Mouse (Mus musculus) stomach, embryonic 16.5 days (tissue): Measurements from ENCODE around the gene Rnf185. TPM values are rescaled to one million over a fixed set of nuclear protein-coding genes. Genes with fewer than 3 reads are reported as not detected.

Experiments used
- ATAC-seq: fragments of 200-750 bp; cut with Nextera tagmentation; 2 replicates; pipeline ENCODE4 v1.8.0; 2017; ENCODE audit warnings: moderate number of reproducible peaks, moderate TSS enrichment; ENCODE audit not compliant: insufficient read depth, low FRiP score
- H3K27ac ChIP-seq: fragments of 300-500 bp; sonication (generic); 2 replicates; pipeline ENCODE4 v1.5.1; 2014; ENCODE audit warnings: low read length
- H3K27me3 ChIP-seq: fragments of 300-500 bp; sonication (generic); 2 replicates; pipeline ENCODE4 v1.6.1; 2014; ENCODE audit warnings: low read length, control low read depth, mixed read lengths; ENCODE audit not compliant: control insufficient read depth, insufficient read depth
- H3K36me3 ChIP-seq: fragments of 300-500 bp; sonication (generic); 2 replicates; pipeline ENCODE4 v1.6.1; 2014; ENCODE audit warnings: low read length; ENCODE audit not compliant: control insufficient read depth, insufficient read depth
- H3K4me1 ChIP-seq: fragments of 300-500 bp; sonication (generic); 2 replicates; pipeline ENCODE4 v1.6.1; 2014; ENCODE audit warnings: low read length, control low read depth, mixed read lengths; ENCODE audit not compliant: control insufficient read depth, insufficient read depth
- H3K4me2 ChIP-seq: fragments of 300-500 bp; sonication (generic); 2 replicates; pipeline ENCODE4 v1.6.1; 2014; ENCODE audit warnings: low read depth, low read length, mixed read lengths
- H3K4me3 ChIP-seq: fragments of 300-500 bp; sonication (generic); replicated peaks from 2 replicates; pipeline ENCODE4 v1.5.1; 2014; ENCODE audit warnings: mild to moderate bottlenecking, low read length
- H3K9ac ChIP-seq: fragments of 300-500 bp; sonication (generic); 2 replicates; pipeline ENCODE4 v1.6.1; 2014; ENCODE audit warnings: low read length
- H3K9me3 ChIP-seq: fragments of 300-500 bp; sonication (generic); replicated peaks from 2 replicates; pipeline ENCODE4 v1.6.1; 2016; ENCODE audit warnings: low read length, control low read depth; ENCODE audit not compliant: control insufficient read depth
- WGBS: fragments of 180-500 bp; shearing (Covaris S2); extraction: QIAGEN DNeasy Blood & Tissue Kit; methylation state at CpG from one replicate; pipeline ENCODE4 v1.1.7; 2014; 5-methylcytosine and 5-hydroxymethylcytosine counted together
- polyA plus RNA-seq: library from polyadenylated mRNA; unstranded; fragments of >200 nt; fragmentation: Nextera tagmentation; extraction: Ambion mirVana; gene quantifications from 2 replicates; pipeline ENCODE4 v1.2.1, GENCODE M21; 2015

Rnf185 gene
- polyA plus RNA-seq, 1 experiment from 2014 or later: 30.7 TPM

DNA sequence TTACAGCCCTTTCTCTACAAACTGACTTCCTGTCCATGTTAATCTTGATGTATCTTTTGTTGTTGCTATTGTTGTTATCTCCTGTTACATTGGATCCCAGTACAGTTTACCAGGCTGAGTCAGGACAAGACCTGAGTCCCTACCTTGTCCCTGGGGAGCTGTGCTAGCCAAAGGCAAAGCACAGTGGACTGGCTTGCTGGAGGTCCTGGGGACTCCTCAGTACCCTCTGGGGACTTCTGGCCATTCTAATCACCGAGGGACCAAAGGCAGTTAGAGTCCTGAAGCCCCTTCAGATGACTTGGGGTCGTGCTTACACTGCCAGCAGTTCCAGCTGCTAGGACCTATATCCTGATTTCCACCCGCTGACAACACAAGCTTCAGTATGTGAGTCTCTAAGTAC lies 2.3 kb upstream of the Rnf185 start:
- Histone ChIP-seq H3K9ac (no peak overlapping the region), H3K27me3 (no peaks in the 10 kb centered on the region), H3K27ac (no peak overlapping the region), H3K9me3 (no peaks in the 10 kb centered on the region), H3K36me3 (no peaks in the 10 kb centered on the region), H3K4me3 (no peak overlapping the region), H3K4me2 (no peak overlapping the region), H3K4me1 (peaks cover 11% of the 10 kb centered on the region)
- ATAC-seq: no peak
- 94% methylated on average over 3 of the region's 3 CpGs for WGBS

DNA sequence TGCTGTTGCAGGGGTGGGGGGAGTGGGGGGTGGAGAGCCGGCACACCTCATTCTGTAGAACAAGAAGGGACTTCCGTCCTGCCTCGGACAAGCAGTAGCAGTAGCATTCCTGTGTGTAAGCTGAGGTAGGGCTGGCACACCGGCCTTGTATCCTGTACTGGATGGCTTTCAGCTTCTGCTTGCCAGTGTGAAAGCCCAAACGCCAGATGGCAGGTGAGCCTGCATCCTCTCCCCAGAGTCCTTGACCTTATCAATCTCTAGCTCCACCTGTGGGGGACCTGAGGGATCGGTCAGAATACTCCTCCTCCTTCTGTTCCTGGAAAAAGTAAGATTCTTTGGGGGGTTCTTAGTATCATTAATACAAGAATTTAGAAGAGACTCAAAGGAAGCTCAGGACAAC lies 1.3 kb upstream of the Rnf185 start:
- H3K27me3 ChIP-seq: no peaks in the 10 kb centered on the region
- H3K9ac ChIP-seq: peak overlapping the region; percentile 42
- ATAC-seq: no peak
- no peak overlapping the region for H3K27ac ChIP-seq
- peak overlapping the region; percentile 92 for H3K4me3 ChIP-seq
- 57% methylated on average over 6 of the region's 6 CpGs for WGBS
- H3K4me2 ChIP-seq: peak overlapping the region; percentile 97
- peaks cover 11% of the 10 kb centered on the region for H3K4me1 ChIP-seq
- H3K9me3 ChIP-seq: no peaks in the 10 kb centered on the region
- no peaks in the 10 kb centered on the region for H3K36me3 ChIP-seq

DNA sequence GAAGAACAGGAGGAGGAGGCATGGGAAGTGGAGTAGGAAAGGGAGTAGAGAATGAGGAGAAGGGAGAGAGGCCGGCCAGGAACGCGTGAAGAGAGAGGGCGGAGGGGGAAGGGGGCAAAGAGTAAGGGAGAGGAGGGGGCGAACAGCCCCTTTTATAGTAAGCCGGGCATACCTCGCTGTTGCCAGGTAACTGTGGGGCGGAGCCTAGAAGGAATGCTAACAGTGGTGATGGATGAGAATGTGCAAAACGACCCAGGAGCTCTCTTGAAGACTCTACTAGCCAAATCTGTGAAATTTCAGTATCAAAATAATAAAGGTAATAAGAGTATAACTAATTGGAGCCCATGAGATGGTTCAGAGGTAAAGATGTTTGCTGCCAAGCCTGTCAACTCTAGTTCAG lies 606 bp upstream of the Rnf185 start:
- 0% methylated on average over 9 of the region's 9 CpGs for WGBS
- Histone ChIP-seq H3K27me3 (no peaks in the 10 kb centered on the region), H3K4me1 (peaks cover 11% of the 10 kb centered on the region), H3K27ac (peak overlapping the region; percentile 96), H3K9me3 (no peaks in the 10 kb centered on the region), H3K36me3 (no peaks in the 10 kb centered on the region), H3K4me2 (peak overlapping the region; percentile 97), H3K9ac (peak overlapping the region; percentile 79), H3K4me3 (peak overlapping the region; percentile 92)
- peak; percentile 30; the same call in 1 of the 2 replicates for ATAC-seq

DNA sequence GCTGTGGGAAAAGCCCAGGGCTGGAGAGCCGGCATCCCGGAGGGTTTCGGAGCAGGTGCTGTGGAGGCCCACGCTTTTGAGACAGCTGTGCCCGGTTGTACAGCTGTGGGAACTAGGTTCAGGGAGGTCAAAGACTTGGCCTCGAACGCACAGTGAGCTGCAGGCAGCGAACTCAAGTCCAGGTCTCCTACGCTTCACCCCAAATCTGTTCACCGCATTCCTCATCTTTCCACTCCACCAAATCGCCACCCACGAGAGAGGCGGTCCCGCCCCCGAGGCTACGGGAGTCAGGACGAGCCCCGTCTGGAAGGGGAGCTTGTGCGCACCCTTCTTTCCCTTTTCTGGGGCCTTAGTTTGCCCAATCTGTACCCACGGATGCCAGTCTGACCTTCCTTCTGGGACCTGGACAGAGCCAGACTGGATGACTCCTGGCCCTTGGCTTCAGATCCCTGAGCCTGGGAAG lies 431 bp downstream of the Rnf185 start:
- H3K27ac ChIP-seq: peak overlapping the region; percentile 96
- ATAC-seq: peak; percentile 52; the same call in 1 of the 2 replicates
- no peaks in the 10 kb centered on the region for H3K36me3 ChIP-seq
- H3K9me3 ChIP-seq: no peaks in the 10 kb centered on the region
- H3K4me1 ChIP-seq: peaks cover 11% of the 10 kb centered on the region
- H3K9ac ChIP-seq: peak overlapping the region; percentile 91
- H3K4me2 ChIP-seq: peak overlapping the region; percentile 97
- peak overlapping the region; percentile 92 for H3K4me3 ChIP-seq
- H3K27me3 ChIP-seq: no peaks in the 10 kb centered on the region
- under 1% methylated on average over 20 of the region's 20 CpGs for WGBS

DNA sequence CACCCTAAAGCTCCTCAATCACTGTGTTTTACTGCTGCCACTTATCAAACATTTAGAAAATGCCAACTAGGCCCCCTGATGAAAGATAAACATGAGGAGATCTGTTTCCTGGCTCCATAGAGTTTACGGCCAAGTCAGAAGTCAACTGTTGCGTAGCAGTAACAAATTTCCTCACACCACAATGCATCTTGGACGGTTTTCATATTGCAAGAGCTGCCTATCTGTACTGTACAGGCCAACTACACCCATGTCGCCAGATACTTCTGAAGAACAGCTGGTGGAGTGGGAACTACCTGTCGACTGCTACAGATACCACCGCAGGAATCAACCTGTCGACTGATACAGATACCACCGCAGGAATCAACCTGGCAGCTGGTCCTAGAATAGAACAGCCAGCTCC lies 7.3 kb downstream of the Rnf185 start:
- Histone ChIP-seq H3K4me3 (no peak overlapping the region), H3K36me3 (no peaks in the 10 kb centered on the region), H3K27me3 (no peaks in the 10 kb centered on the region), H3K27ac (no peak overlapping the region), H3K9ac (no peak overlapping the region), H3K9me3 (no peaks in the 10 kb centered on the region), H3K4me1 (peaks cover 2% of the 10 kb centered on the region; the same call in 1 of the 2 replicates), H3K4me2 (no peak overlapping the region)
- no peak for ATAC-seq
- WGBS: 75% methylated on average over 8 of the region's 8 CpGs

DNA sequence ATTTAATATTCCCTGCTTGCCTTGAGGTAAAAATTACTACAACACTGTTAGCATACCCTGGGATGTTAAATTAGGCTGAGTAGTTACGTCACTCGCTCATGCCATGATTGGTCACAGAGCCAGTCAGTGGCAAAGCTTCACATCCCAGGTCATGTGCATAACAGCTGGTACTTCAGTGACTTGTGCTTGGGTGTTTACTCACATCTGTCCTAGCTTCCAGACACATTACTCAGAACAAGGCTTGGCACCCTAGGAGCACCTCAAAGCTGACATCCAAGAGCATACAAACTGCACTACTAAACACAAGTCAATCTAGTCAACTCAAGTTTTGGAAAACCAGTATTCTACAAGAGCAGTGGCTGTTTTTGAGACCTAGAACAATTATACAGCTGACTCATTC lies 9.1 kb downstream of the Rnf185 start:
- Histone ChIP-seq H3K9ac (no peak overlapping the region), H3K4me3 (no peak overlapping the region), H3K27ac (no peak overlapping the region), H3K4me2 (no peak overlapping the region), H3K27me3 (no peaks in the 10 kb centered on the region), H3K36me3 (no peaks in the 10 kb centered on the region), H3K9me3 (no peaks in the 10 kb centered on the region), H3K4me1 (peaks cover 2% of the 10 kb centered on the region; the same call in 1 of the 2 replicates)
- 91% methylated on average over 2 of the region's 2 CpGs for WGBS
- no peak for ATAC-seq

DNA sequence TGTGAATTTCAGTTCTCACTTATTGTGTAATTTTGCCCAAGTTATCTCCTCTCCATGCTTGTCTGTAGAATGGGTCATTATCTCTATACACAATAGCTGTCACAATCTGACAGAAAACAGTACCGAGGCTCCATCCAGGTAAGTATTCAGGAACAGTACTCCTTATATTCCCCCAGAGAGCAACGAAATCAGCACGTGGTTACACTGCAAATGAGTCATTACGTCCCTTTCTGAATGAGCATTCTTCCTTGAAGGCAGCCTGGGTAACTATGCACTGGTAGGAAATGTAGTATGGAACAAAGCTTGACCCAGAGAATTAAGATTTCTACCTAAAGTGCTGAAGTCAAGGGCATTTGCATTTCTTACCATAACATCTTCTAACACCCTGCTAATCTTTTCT lies 9.5 kb downstream of the Rnf185 start:
- no peak for ATAC-seq
- Histone ChIP-seq H3K36me3 (no peaks in the 10 kb centered on the region), H3K9me3 (no peaks in the 10 kb centered on the region), H3K9ac (no peak overlapping the region), H3K4me3 (no peak overlapping the region), H3K27ac (no peak overlapping the region), H3K27me3 (no peaks in the 10 kb centered on the region), H3K4me1 (peaks cover 2% of the 10 kb centered on the region; the same call in 1 of the 2 replicates), H3K4me2 (no peak overlapping the region)
- WGBS: 74% methylated on average over 4 of the region's 4 CpGs

DNA sequence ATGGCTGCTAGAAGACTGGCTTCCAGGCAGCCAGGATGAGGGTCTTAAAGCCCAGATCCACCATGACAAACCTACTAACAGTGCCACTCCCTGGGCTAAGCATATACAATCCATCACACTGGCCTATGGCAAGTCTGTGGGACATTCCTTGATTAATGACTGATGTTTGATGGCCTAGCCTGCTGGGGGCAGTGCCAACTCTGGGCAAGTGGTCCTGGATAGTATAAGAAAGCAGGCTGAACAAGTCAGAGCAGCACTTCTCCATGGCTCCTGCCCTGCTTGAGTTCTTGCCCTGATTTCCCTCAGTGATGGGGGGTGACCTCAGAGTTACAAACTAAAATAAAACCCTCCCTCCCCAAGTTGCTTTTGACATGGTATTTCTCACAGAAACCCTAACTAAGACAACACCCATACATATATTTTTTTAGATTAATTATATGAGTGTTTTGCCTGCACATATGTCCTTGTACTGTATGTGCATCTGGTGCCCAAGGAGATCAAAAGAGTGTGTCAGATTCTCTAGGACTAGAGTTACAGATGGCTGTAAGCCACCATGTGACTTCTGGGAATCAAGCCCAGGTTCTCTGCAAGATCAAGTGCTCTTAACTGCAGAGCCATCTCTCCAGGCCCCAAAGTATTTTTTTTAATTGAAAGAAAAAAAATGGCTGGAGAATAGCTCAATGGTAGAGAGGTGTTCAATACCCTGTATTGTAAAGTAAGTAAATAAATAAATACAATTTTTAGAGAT lies 10.3 kb downstream of the Rnf185 start:
- no peak; the same call in 1 of the 2 replicates for ATAC-seq
- no peaks in the 10 kb centered on the region for H3K9me3 ChIP-seq
- H3K4me3 ChIP-seq: no peak overlapping the region
- no peaks in the 10 kb centered on the region for H3K27me3 ChIP-seq
- H3K36me3 ChIP-seq: no peaks in the 10 kb centered on the region
- no peak overlapping the region for H3K9ac ChIP-seq
- no peak overlapping the region for H3K27ac ChIP-seq
- H3K4me1 ChIP-seq: peaks cover 2% of the 10 kb centered on the region; the same call in 1 of the 2 replicates
- H3K4me2 ChIP-seq: no peak overlapping the region

DNA sequence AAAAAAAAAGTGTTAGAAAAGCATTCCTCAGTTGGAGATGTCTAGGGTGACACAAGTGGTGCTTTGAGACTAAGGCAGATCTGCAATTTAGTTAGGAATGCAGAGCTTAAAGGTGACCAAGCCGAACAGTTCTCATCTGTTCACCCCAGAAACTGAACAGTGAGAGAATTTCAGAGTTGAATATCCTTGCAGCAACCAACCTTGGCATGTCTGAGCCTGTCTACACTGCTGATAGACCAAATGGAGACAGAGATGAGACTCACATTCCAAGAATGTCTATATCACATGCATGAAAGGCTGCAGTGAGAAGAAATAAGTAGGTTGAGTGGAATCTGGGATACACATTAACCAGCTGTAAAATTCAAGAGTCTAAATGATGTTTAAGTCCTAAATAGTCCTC lies 14.5 kb downstream of the Rnf185 start:
- Histone ChIP-seq H3K9ac (no peak overlapping the region), H3K4me1 (peaks cover 2% of the 10 kb centered on the region; the same call in 1 of the 2 replicates), H3K4me2 (no peak overlapping the region), H3K36me3 (no peaks in the 10 kb centered on the region), H3K9me3 (no peaks in the 10 kb centered on the region), H3K27me3 (no peaks in the 10 kb centered on the region), H3K4me3 (no peak overlapping the region), H3K27ac (no peak overlapping the region)
- WGBS: 81% methylated on average over 1 of the region's 1 CpGs
- ATAC-seq: no peak
